Mouse (Mus musculus) lung, postnatal 0 days (tissue): ENCODE measurements around the gene Sall1. TPM values are rescaled to one million over a fixed set of nuclear protein-coding genes. Genes with fewer than 3 reads are reported as not detected.
A peak's percentile ranks its signal among the peaks of the same experiment; 100 is the strongest.

ENCODE experiments used
- ATAC-seq: fragments of 200-750 bp; cut with Nextera tagmentation; 2 replicates; pipeline ENCODE4 v1.8.0; 2017; ENCODE audit warnings: moderate library complexity
- DNase-seq: peaks from one replicate; pipeline ENCODE4 v3.0.0-alpha.2; 2016; ENCODE audit warnings: low spot score
- H3K27ac ChIP-seq: fragments of 300-500 bp; sonication (generic); 2 replicates; pipeline ENCODE4 v1.5.1; 2014; ENCODE audit warnings: antibody characterized with exemption, mild to moderate bottlenecking, low read length, mixed read lengths
- H3K27me3 ChIP-seq: fragments of 300-500 bp; sonication (generic); replicated peaks from 2 replicates; pipeline ENCODE4 v1.6.1; 2014; ENCODE audit warnings: low read length, mixed read lengths; ENCODE audit not compliant: insufficient read depth
- H3K36me3 ChIP-seq: fragments of 300-500 bp; sonication (generic); 2 replicates; pipeline ENCODE4 v1.6.1; 2014; ENCODE audit warnings: low read length, mixed read lengths; ENCODE audit not compliant: insufficient read depth
- H3K4me1 ChIP-seq: fragments of 300-500 bp; sonication (generic); 2 replicates; pipeline ENCODE4 v1.6.1; 2014; ENCODE audit warnings: antibody characterized with exemption, low read depth, low read length, mixed read lengths; ENCODE audit not compliant: insufficient read depth
- H3K4me2 ChIP-seq: fragments of 300-500 bp; sonication (generic); replicated peaks from 2 replicates; pipeline ENCODE4 v1.6.1; 2014; ENCODE audit warnings: low read depth, mild to moderate bottlenecking, low read length, moderate library complexity, mixed read lengths
- H3K4me3 ChIP-seq: fragments of 300-500 bp; sonication (generic); 2 replicates; pipeline ENCODE4 v1.5.1; 2014; ENCODE audit warnings: low read depth, low read length
- H3K9ac ChIP-seq: fragments of 300-500 bp; sonication (generic); replicated peaks from 2 replicates; pipeline ENCODE4 v1.6.1; 2014; ENCODE audit warnings: low read depth, mild to moderate bottlenecking
- H3K9me3 ChIP-seq: fragments of 300-500 bp; sonication (generic); 2 replicates; pipeline ENCODE4 v1.6.1; 2016; ENCODE audit warnings: low read length, mixed read lengths
- CTCF ChIP-seq: IDR thresholded peaks from 2 replicates; pipeline ENCODE4 v1.5.1; 2016; ENCODE audit warnings: antibody characterized with exemption, mild to moderate bottlenecking
- EP300 ChIP-seq: IDR thresholded peaks from 2 replicates; pipeline ENCODE4 v1.6.1; 2016; ENCODE audit warnings: antibody characterized with exemption, mild to moderate bottlenecking, control low read depth
- WGBS: fragments of 180-500 bp; shearing (Covaris S2); extraction: QIAGEN DNeasy Blood & Tissue Kit; methylation state at CpG from one replicate; pipeline ENCODE4 v1.1.7; 2014; 5-methylcytosine and 5-hydroxymethylcytosine counted together
- polyA plus RNA-seq: library from polyadenylated mRNA; unstranded; fragments of >200 nt; fragmentation: Nextera tagmentation; extraction: Ambion mirVana; gene quantifications from 2 replicates; pipeline ENCODE4 v1.2.1, GENCODE M21; 2015

Sall1 gene
- polyA plus RNA-seq, 1 experiment from 2014 or later: 0.02 TPM

DNA sequence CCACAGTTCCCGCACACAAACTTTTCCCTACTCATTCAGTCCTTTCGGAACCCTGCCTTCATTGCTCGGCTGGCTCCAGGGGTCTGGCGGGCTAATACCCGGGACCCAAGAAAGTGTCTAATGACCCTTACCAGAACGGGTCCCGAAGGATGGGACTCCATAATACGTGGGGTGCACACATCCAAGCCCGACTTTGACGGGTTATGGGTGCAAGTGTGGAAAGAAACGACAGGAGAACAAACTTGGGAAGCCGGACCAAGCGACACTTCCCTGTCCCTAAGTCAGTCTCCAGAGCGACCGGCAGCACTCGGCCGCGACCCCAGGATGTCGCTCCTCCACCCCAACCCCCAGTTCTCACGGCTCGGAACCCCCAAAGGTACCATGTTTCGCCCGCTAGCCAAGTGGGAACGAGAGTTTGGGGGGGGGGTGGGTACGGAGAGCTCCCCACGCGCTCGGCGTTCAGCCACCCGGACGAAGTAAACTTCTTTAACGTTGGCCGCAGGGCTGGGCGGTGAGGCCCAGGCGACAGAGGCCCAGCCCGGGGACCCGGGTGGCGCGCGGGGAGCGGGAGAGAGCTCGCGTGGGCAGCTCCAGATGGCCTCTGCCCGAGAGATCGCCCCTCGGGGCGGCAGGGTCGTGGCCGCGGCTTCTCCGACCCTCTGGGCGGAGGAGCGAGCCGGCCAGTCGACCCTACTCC is 2.4 kb downstream of the Sall1 start:
- Histone ChIP-seq H3K36me3 (no peaks in the 10 kb centered on the region), H3K9me3 (no peaks in the 10 kb centered on the region), H3K4me1 (peaks cover 19% of the 10 kb centered on the region), H3K4me3 (peak overlapping the region; percentile 42), H3K9ac (no peak overlapping the region), H3K4me2 (peak overlapping the region; percentile 74), H3K27me3 (peaks cover 79% of the 10 kb centered on the region), H3K27ac (no peak overlapping the region)
- DNase-seq (peak; percentile 23), ATAC-seq (peak; percentile 46)
- TF ChIP-seq CTCF (no peak), EP300 (no peak)
- WGBS: 2% methylated on average over 52 of the region's 55 CpGs

DNA sequence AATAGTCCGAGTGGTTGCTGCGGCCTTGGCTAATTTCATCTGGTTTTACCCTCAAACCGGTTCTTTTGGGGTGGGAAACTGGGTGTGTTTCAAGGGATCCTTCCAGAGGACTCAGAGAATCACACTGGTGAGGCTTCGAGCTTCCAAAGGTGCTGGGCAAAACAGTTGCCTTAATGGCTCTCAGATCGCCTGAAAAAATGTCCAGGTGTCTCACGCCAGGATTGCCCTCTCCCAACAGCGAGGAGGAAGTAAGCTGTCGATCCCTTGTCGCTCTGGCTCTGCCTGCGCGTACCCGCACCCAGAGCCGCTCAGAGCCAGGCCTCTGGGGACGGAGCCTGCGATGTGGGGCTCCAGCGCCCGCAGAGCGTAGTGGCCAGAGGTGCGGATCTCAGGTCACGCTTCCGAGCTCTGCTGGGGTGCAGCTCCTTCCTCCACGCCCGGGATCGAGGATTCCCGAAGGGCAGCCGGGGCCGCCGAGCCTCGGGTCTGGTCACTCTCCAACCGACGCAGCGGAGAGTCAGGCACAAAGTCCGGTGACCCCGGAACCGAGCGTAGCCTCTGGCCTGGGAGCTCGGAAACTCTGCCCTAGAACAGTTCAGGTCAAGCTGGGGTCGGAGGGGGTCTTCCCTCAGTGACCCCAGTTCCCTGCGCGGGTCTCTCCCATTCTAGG is 3.1 kb downstream of the Sall1 start:
- H3K4me3 ChIP-seq: peak overlapping the region; percentile 42
- H3K9ac ChIP-seq: no peak overlapping the region
- peak overlapping the region; percentile 74 for H3K4me2 ChIP-seq
- peaks cover 74% of the 10 kb centered on the region for H3K27me3 ChIP-seq
- ATAC-seq: no peak
- no peaks in the 10 kb centered on the region for H3K36me3 ChIP-seq
- H3K9me3 ChIP-seq: no peaks in the 10 kb centered on the region
- peaks cover 19% of the 10 kb centered on the region for H3K4me1 ChIP-seq
- no peak for DNase-seq
- H3K27ac ChIP-seq: no peak overlapping the region
- WGBS: 3% methylated on average over 40 of the region's 40 CpGs
- no peak for TF ChIP-seq EP300
- no peak for TF ChIP-seq CTCF

DNA sequence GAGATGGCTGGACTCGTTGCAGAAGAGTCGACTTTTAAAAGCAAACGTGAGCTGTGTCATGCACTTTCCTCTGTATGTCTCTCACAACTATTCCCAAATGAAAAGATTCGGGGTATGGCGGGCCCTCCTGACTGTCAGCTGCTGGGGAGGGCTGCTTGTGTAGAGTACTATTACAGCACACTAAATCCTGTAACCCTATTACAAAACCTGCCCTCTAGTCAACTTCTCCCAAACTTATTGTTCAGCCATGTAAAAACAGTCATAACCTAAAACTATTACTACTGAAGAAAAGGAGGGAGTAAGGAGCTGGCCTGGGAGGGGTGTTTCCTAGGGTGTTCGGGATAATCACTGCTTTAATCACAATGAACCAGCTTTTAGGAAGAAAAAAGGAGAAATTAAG is 4.1 kb downstream of the Sall1 start:
- Histone ChIP-seq H3K9me3 (no peaks in the 10 kb centered on the region), H3K4me1 (peaks cover 19% of the 10 kb centered on the region), H3K27me3 (peaks cover 65% of the 10 kb centered on the region), H3K4me3 (no peak overlapping the region), H3K9ac (no peak overlapping the region), H3K4me2 (no peak overlapping the region), H3K27ac (no peak overlapping the region), H3K36me3 (no peaks in the 10 kb centered on the region)
- TF ChIP-seq CTCF (no peak), EP300 (no peak)
- DNase-seq (no peak), ATAC-seq (no peak)
- 24% methylated on average over 6 of the region's 6 CpGs for WGBS

DNA sequence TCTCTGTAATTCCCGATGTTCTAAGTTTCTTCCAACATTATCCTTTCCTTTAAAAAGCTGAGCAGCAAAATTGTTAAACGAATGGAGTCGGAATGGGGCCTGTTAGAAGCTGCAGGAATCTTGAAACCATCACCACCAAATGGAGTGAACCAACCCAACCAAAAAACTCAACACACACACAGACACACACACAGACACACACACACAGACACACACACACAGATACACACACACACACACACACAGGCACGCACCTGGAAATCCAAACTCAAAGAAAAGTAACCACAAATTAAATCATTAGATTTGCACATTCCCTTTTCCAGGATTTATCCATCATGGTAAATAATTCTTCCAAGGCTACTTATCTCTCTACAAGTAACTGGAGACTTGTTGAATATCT is 5.0 kb downstream of the Sall1 start:
- DNase-seq (no peak), ATAC-seq (no peak)
- H3K27ac ChIP-seq: no peak overlapping the region
- H3K9ac ChIP-seq: no peak overlapping the region
- WGBS: 47% methylated on average over 4 of the region's 4 CpGs
- H3K4me3 ChIP-seq: no peak overlapping the region
- H3K27me3 ChIP-seq: peaks cover 64% of the 10 kb centered on the region
- peaks cover 19% of the 10 kb centered on the region for H3K4me1 ChIP-seq
- H3K9me3 ChIP-seq: no peaks in the 10 kb centered on the region
- no peak overlapping the region for H3K4me2 ChIP-seq
- H3K36me3 ChIP-seq: no peaks in the 10 kb centered on the region
- no peak for TF ChIP-seq EP300
- TF ChIP-seq CTCF: no peak

DNA sequence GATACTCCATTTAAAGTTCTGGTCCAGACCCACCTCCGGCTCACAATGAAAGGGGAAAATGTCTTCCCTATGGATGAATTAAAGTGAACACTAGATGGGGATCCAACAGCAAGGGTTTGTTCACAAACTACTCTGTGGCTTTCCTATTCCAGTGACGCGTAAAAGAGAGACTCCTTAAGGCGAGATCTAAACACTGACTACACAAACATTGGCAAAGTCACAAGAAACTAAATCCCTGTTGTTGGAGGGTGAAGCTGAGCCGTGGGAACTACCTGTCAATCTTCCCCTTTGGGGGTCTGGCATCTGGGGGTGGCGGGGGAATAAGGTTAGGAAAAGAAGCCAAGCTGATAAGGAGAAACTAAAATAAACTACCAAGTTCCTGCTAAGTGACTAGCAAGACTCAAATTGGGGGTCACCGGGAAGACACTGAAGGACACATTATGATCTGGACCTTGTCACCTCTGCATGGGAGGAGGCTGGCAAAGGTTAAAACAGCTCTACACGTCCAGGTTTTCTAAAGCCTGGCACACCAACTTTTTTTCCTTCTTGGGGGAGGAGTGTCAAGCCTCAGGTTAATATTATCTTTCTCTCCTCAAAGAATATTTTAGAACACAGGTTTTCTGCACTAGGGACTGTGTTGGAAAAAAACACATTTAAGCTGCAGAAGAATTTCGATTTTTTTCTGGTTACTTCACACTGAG is 6.3 kb downstream of the Sall1 start:
- H3K36me3 ChIP-seq: no peaks in the 10 kb centered on the region
- no peaks in the 10 kb centered on the region for H3K9me3 ChIP-seq
- TF ChIP-seq CTCF (peak; percentile 36), EP300 (no peak)
- DNase-seq (no peak), ATAC-seq (no peak)
- H3K4me3 ChIP-seq: no peak overlapping the region
- H3K9ac ChIP-seq: no peak overlapping the region
- no peak overlapping the region for H3K4me2 ChIP-seq
- H3K27ac ChIP-seq: no peak overlapping the region
- 6% methylated on average over 9 of the region's 9 CpGs for WGBS
- H3K4me1 ChIP-seq: peaks cover 14% of the 10 kb centered on the region
- peaks cover 62% of the 10 kb centered on the region for H3K27me3 ChIP-seq

DNA sequence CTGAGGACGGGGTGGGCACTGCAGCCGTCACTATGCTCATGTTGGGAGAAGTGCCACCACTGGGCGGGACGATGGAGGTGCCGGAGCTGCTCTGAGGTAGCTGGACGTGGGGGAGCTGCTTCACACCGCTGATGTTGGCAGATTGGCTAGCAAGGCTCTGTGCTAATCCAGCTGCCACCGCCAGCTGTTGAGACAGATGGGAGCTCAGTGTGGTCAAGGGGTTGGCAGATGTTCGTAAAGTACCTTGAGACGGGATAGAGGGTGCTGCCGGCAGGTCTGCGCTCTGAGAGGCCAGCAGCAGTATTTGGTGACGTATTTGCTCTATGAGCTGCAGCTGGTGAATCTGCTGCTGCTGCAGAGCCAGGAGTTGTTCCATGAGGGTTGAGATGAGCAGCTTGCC is 11.6 kb downstream of the Sall1 start:
- H3K9me3 ChIP-seq: no peaks in the 10 kb centered on the region
- H3K36me3 ChIP-seq: no peaks in the 10 kb centered on the region
- H3K4me2 ChIP-seq: no peak overlapping the region
- ATAC-seq (no peak), DNase-seq (no peak)
- H3K27ac ChIP-seq: no peak overlapping the region
- no peak overlapping the region for H3K4me3 ChIP-seq
- TF ChIP-seq EP300: no peak
- TF ChIP-seq CTCF: no peak
- WGBS: 86% methylated on average over 13 of the region's 13 CpGs
- H3K4me1 ChIP-seq: no peaks in the 10 kb centered on the region
- peaks cover 30% of the 10 kb centered on the region for H3K27me3 ChIP-seq
- H3K9ac ChIP-seq: no peak overlapping the region
